Mouse (Mus musculus): ENCODE data around the gene Gpr3. TPM values are rescaled to one million over a fixed set of nuclear protein-coding genes. Genes with fewer than 3 reads are reported as not detected.
A peak's percentile ranks its signal among the peaks of the same experiment; 100 is the strongest.

Gene Gpr3
- polyA plus RNA-seq, 1 experiment from 2014 or later: 0.11 TPM

- WGBS: 68% methylated on average over 6 of the region's 6 CpGs
- DNase-seq (ENCODE audit: low spot score) (no peak), ATAC-seq (ENCODE audit: low FRiP score, low TSS enrichment) (no peak)
- Histone ChIP-seq H3K36me3 (ENCODE audit: control insufficient read depth, insufficient read depth, low read length) (no peaks in the 10 kb centered on the region; the same call in 1 of the 2 replicates), H3K4me3 (ENCODE audit: low read depth, low read length) (no peak overlapping the region), H3K4me2 (replicated peaks; ENCODE audit: low read depth) (no peak overlapping the region), H3K9ac (ENCODE audit: low read length) (no peak overlapping the region), H3K27ac (replicated peaks) (no peak overlapping the region), H3K27me3 (ENCODE audit: control insufficient read depth, insufficient read depth, low read length) (no peaks in the 10 kb centered on the region), H3K4me1 (replicated peaks; ENCODE audit: control insufficient read depth, insufficient read depth) (no peaks in the 10 kb centered on the region), H3K9me3 (ENCODE audit: control insufficient read depth, low read length) (no peaks in the 10 kb centered on the region)
- TF ChIP-seq EP300 (optimal IDR thresholded peaks at IDR 0.05) (no peak), CTCF (IDR thresholded peaks at IDR 0.05; ENCODE audit: low read depth) (no peak)
Measured at GRCm38 (mm10) chr4:133255392-133255791, 43.1 kb upstream of the Gpr3 start.

GRCm38 (mm10) chr4:133253412-133253811 lies 41.1 kb upstream of the Gpr3 start:
- Histone ChIP-seq H3K4me3 (ENCODE audit: low read depth, low read length) (no peak overlapping the region), H3K27me3 (ENCODE audit: control insufficient read depth, insufficient read depth, low read length) (no peaks in the 10 kb centered on the region), H3K4me2 (replicated peaks; ENCODE audit: low read depth) (no peak overlapping the region), H3K27ac (replicated peaks) (peak overlapping the region; percentile 49; the same call in 1 of the 2 replicates), H3K4me1 (replicated peaks; ENCODE audit: control insufficient read depth, insufficient read depth) (no peaks in the 10 kb centered on the region), H3K9me3 (ENCODE audit: control insufficient read depth, low read length) (no peaks in the 10 kb centered on the region), H3K9ac (ENCODE audit: low read length) (no peak overlapping the region), H3K36me3 (ENCODE audit: control insufficient read depth, insufficient read depth, low read length) (no peaks in the 10 kb centered on the region)
- TF ChIP-seq CTCF (IDR thresholded peaks at IDR 0.05; ENCODE audit: low read depth) (no peak), EP300 (optimal IDR thresholded peaks at IDR 0.05) (no peak)
- ATAC-seq (ENCODE audit: low FRiP score, low TSS enrichment) (no peak), DNase-seq (ENCODE audit: low spot score) (no peak)
- 76% methylated on average over 12 of the region's 12 CpGs for WGBS

- Histone ChIP-seq H3K9ac (ENCODE audit: low read length) (no peak overlapping the region), H3K36me3 (ENCODE audit: control insufficient read depth, insufficient read depth, low read length) (no peaks in the 10 kb centered on the region), H3K9me3 (ENCODE audit: control insufficient read depth, low read length) (no peaks in the 10 kb centered on the region), H3K4me1 (replicated peaks; ENCODE audit: control insufficient read depth, insufficient read depth) (no peaks in the 10 kb centered on the region), H3K27ac (replicated peaks) (0 out of 2 replicates have a peak overlapping the region, but pooled peaks have one; percentile 53), H3K4me2 (replicated peaks; ENCODE audit: low read depth) (no peak overlapping the region), H3K27me3 (ENCODE audit: control insufficient read depth, insufficient read depth, low read length) (no peaks in the 10 kb centered on the region), H3K4me3 (ENCODE audit: low read depth, low read length) (no peak overlapping the region)
- ATAC-seq (ENCODE audit: low FRiP score, low TSS enrichment): no peak
- TF ChIP-seq CTCF (IDR thresholded peaks at IDR 0.05; ENCODE audit: low read depth) (peak; percentile 55), EP300 (optimal IDR thresholded peaks at IDR 0.05) (peak; percentile 24)
- no peak for DNase-seq (ENCODE audit: low spot score)
- WGBS: 52% methylated on average over 4 of the region's 4 CpGs
Measured at GRCm38 (mm10) chr4:133252089-133252488, 39.8 kb upstream of the Gpr3 start.

- WGBS: 4% methylated on average over 31 of the region's 31 CpGs
- H3K4me2 ChIP-seq (replicated peaks; ENCODE audit: low read depth): peak overlapping the region; percentile 56
- no peaks in the 10 kb centered on the region for H3K4me1 ChIP-seq (replicated peaks; ENCODE audit: control insufficient read depth, insufficient read depth)
- no peak; the same call in 1 of the 2 replicates for ATAC-seq (ENCODE audit: low FRiP score, low TSS enrichment)
- peak; percentile 61 for DNase-seq (ENCODE audit: low spot score)
- TF ChIP-seq CTCF (IDR thresholded peaks at IDR 0.05; ENCODE audit: low read depth) (0 out of 2 replicates have a peak, but pooled peaks have one; percentile 1), EP300 (optimal IDR thresholded peaks at IDR 0.05) (no peak)
- H3K9me3 ChIP-seq (ENCODE audit: control insufficient read depth, low read length): no peaks in the 10 kb centered on the region
- H3K27ac ChIP-seq (replicated peaks): 0 out of 2 replicates have a peak overlapping the region, but pooled peaks have one; percentile 49
- H3K36me3 ChIP-seq (ENCODE audit: control insufficient read depth, insufficient read depth, low read length): no peaks in the 10 kb centered on the region
- H3K9ac ChIP-seq (ENCODE audit: low read length): peak overlapping the region; percentile 43; the same call in 1 of the 2 replicates
- no peaks in the 10 kb centered on the region for H3K27me3 ChIP-seq (ENCODE audit: control insufficient read depth, insufficient read depth, low read length)
- peak overlapping the region; percentile 31 for H3K4me3 ChIP-seq (ENCODE audit: low read depth, low read length)
Measured at GRCm38 (mm10) chr4:133251214-133251613, 38.9 kb upstream of the Gpr3 start.

DNA sequence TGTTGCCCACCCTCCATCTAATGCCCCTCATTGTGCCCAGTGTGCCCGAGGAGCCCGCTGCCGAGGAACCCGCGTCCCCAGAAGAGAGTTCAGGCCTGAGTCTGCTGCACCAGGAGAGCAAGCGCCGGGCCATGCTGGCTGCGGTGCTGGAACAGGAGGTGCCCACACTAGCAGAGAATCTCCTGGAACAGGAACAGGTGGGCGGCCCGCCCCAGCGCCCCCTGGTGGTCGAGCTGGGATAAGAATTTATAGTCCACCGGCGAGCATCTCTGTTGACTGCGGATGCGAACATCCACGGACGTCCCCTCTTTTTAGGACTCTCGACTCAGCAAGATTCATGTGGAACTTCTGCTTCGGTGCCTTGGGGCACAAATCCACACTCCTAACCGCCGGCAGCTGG lies 38.3 kb upstream of the Gpr3 start:
- peak overlapping the region; percentile 56 for H3K4me2 ChIP-seq (replicated peaks; ENCODE audit: low read depth)
- ATAC-seq (ENCODE audit: low FRiP score, low TSS enrichment): peak; percentile 49; the same call in 1 of the 2 replicates
- DNase-seq (ENCODE audit: low spot score): peak; percentile 93
- H3K9ac ChIP-seq (ENCODE audit: low read length): no peak overlapping the region
- H3K27me3 ChIP-seq (ENCODE audit: control insufficient read depth, insufficient read depth, low read length): no peaks in the 10 kb centered on the region
- 3% methylated on average over 22 of the region's 22 CpGs for WGBS
- H3K36me3 ChIP-seq (ENCODE audit: control insufficient read depth, insufficient read depth, low read length): no peaks in the 10 kb centered on the region
- H3K9me3 ChIP-seq (ENCODE audit: control insufficient read depth, low read length): no peaks in the 10 kb centered on the region
- TF ChIP-seq CTCF (IDR thresholded peaks at IDR 0.05; ENCODE audit: low read depth) (peak; percentile 88), EP300 (optimal IDR thresholded peaks at IDR 0.05) (no peak)
- peak overlapping the region; percentile 49; the same call in 1 of the 2 replicates for H3K27ac ChIP-seq (replicated peaks)
- no peaks in the 10 kb centered on the region for H3K4me1 ChIP-seq (replicated peaks; ENCODE audit: control insufficient read depth, insufficient read depth)
- peak overlapping the region; percentile 31 for H3K4me3 ChIP-seq (ENCODE audit: low read depth, low read length)

DNA sequence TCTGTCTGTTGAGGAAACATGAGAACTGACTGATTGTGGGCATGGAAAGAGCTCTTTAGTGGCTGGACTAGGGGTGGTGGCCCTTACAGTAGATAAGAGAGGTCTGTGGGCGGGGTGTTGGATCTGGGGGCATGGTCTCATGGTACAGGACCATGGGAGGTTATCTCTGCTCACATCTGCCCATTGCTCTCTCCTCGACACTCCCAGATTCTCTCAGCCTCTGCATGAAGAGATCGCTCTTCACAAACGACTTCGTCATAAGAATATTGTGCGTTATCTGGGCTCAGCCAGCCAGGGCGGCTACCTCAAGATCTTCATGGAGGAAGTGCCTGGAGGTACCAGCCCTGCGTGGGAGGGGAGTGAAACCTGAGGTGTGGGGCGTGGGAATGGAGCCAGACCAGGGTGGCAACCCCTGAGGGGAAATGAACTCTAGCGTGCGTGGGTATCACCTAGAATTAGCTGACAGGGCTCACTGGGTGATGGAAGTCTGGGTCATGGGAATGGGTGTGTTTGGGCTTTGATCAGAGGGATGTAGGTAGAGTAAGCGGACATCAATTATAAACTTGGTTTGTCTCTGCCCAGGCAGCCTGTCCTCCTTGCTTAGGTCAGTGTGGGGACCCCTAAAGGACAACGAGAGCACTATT lies 35.6 kb upstream of the Gpr3 start:
- H3K4me1 ChIP-seq (replicated peaks; ENCODE audit: control insufficient read depth, insufficient read depth): no peaks in the 10 kb centered on the region
- 67% methylated on average over 13 of the region's 13 CpGs for WGBS
- H3K4me2 ChIP-seq (replicated peaks; ENCODE audit: low read depth): no peak overlapping the region
- H3K9me3 ChIP-seq (ENCODE audit: control insufficient read depth, low read length): no peaks in the 10 kb centered on the region
- TF ChIP-seq EP300 (optimal IDR thresholded peaks at IDR 0.05) (no peak), CTCF (IDR thresholded peaks at IDR 0.05; ENCODE audit: low read depth) (no peak)
- no peak overlapping the region for H3K27ac ChIP-seq (replicated peaks)
- no peak overlapping the region for H3K4me3 ChIP-seq (ENCODE audit: low read depth, low read length)
- no peaks in the 10 kb centered on the region for H3K36me3 ChIP-seq (ENCODE audit: control insufficient read depth, insufficient read depth, low read length)
- DNase-seq (ENCODE audit: low spot score) (peak; percentile 50), ATAC-seq (ENCODE audit: low FRiP score, low TSS enrichment) (no peak; the same call in 1 of the 2 replicates)
- H3K9ac ChIP-seq (ENCODE audit: low read length): no peak overlapping the region
- H3K27me3 ChIP-seq (ENCODE audit: control insufficient read depth, insufficient read depth, low read length): no peaks in the 10 kb centered on the region

Data from stomach, postnatal 0 days (tissue).